Mouse (Mus musculus) retina, embryonic 14.5 days (tissue): Measurements from ENCODE around the gene Ablim1.

Experiments used
- DNase-seq: peaks from one replicate; pipeline ENCODE4 v3.0.0-alpha.2; 2015; ENCODE audit warnings: low spot score

Ablim1 gene

GRCm38 (mm10) chr19:57264296-57264947 is 50.3 kb downstream of the Ablim1 start:
- DNase-seq: no peak

- DNase-seq: no peak
These were observed 56.9 kb downstream of the Ablim1 start for GRCm38 (mm10) chr19:57257801-57258200.

GRCm38 (mm10) chr19:57256666-57257065 is 58.1 kb downstream of the Ablim1 start:
- DNase-seq: no peak

DNA sequence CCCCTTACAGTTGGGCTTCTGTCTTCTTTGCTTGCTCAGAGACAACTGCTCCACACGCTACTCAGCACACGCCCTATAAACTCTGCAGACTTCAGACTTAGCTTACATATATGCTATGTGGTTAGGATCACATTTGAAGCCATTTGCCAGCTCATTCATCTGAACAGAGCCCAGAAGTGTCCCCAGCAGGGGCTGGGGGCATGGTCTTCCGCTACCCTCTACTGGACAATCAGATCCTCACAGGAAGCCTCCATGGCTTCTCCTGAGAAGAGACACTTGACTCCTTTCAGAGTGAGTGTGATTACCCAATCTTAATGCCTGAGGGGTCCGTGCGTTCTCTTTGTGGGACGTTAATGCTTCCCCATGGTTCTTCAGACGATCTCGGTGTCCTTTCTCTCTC is 59.6 kb downstream of the Ablim1 start:
- DNase-seq: peak; percentile 42

- DNase-seq: no peak
These were observed 61.8 kb downstream of the Ablim1 start for GRCm38 (mm10) chr19:57252692-57253448.

- no peak for DNase-seq
These were observed 65.9 kb downstream of the Ablim1 start for GRCm38 (mm10) chr19:57248781-57249180.

- DNase-seq: peak; percentile 22
These were observed 67.5 kb downstream of the Ablim1 start for GRCm38 (mm10) chr19:57247221-57247620.

- DNase-seq: no peak
These were observed 70.4 kb downstream of the Ablim1 start for GRCm38 (mm10) chr19:57244281-57244680.

DNA sequence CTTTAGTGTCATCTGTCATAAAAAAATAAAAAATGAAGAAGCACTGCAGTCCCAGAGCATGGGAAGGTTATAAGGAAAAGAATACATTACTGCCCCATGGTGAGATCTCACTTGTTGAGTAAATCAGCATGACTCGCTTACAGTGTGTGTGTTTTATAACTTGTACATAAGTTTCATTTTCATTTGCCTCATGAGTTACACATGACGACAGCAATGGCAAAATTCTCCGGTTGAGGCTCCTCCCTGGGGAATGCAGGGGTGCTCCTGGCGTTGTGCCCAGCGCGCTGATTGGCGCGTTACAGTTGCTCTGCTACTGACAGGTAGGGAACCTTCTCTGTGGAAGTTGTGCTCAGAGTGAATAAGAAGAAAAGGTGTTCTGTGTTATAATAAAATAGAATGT is 71.1 kb downstream of the Ablim1 start:
- no peak for DNase-seq

GRCm38 (mm10) chr19:57243191-57243590 is 71.5 kb downstream of the Ablim1 start:
- DNase-seq: no peak

GRCm38 (mm10) chr19:57241363-57242192 is 73.1 kb downstream of the Ablim1 start:
- DNase-seq: no peak

DNA sequence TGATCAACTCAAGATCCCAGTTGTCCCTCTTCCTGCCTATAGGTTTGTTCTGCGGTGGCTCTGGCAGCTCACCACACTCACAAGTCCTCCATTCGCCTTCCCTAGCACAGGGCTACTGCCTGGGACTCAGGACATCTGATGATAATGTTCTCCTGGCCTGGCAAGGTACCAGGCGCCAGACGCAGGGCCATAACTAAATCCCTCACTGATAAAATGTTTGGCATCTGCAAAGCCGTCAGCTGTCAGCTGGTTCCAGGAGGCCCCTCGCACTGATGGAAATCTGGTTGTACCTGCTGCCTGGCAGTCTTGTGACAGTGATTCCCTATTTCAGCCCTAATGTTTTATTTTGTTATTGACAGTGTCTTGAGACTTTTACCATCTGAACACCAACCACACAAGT is 74.5 kb downstream of the Ablim1 start:
- no peak for DNase-seq

- no peak for DNase-seq
These were observed 75.4 kb downstream of the Ablim1 start for GRCm38 (mm10) chr19:57239176-57239784.

DNA sequence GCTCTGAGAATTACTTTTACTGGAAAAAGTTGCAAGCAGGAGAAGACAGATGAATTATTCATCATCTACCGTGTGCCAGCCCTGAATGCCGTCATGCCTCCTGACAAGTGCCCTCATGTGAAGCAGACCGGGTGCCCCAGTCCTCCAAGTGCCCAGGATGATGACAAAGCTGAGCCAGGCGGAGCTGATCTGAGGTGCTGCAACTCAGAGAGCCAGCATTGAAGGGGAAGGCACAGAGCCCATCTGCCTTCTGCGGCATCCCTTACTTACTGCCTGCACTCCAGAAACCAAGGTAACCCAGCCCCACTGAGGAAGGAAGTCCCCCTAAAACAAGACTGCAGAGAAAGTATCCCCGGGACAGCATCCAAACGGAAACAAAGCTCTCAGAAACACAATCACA is 76.3 kb downstream of the Ablim1 start:
- DNase-seq: no peak

- no peak for DNase-seq
These were observed 77.2 kb downstream of the Ablim1 start for GRCm38 (mm10) chr19:57237534-57237933.

GRCm38 (mm10) chr19:57236647-57237046 is 78.1 kb downstream of the Ablim1 start:
- DNase-seq: no peak

DNA sequence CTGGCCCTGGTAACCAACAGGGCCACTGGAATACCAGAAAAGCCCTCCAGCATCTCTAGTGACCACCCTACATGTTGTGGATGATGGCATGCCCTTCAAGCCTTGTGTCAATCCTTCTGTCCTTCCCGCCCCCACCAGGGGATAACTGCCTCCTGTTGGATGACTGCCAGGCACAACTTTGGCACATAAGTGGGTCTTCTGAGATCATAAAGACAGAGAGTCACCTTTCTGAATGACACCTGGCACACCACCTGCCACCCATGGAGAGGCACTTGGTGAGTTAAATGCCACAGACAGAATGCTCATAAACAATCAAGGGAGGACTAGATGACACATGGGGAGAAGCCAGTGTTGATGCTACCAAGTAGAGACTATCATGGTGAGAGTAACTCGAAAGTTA is 78.8 kb downstream of the Ablim1 start:
- no peak for DNase-seq

- DNase-seq: peak; percentile 53
These were observed 83.7 kb downstream of the Ablim1 start for GRCm38 (mm10) chr19:57230996-57231395.

GRCm38 (mm10) chr19:57229161-57229560 is 85.6 kb downstream of the Ablim1 start:
- no peak for DNase-seq

GRCm38 (mm10) chr19:57228576-57228975 is 86.1 kb downstream of the Ablim1 start:
- no peak for DNase-seq

- no peak for DNase-seq
These were observed 90.3 kb downstream of the Ablim1 start for GRCm38 (mm10) chr19:57224390-57224789.

GRCm38 (mm10) chr19:57223686-57224085 is 91.0 kb downstream of the Ablim1 start:
- DNase-seq: no peak
